Mouse (Mus musculus) spleen, adult 12 weeks (tissue): ENCODE results near the gene Iqce.
"Not testable (repeated sequence)": the region's sequence is repeated elsewhere in the genome, so short reads cannot be mapped to it uniquely, and the experiment has no call there.

Experiments used
- DNase-seq: peaks from one replicate; pipeline ENCODE4 v3.0.0; 2022; ENCODE audit warnings: low spot score

Gene Iqce

DNA sequence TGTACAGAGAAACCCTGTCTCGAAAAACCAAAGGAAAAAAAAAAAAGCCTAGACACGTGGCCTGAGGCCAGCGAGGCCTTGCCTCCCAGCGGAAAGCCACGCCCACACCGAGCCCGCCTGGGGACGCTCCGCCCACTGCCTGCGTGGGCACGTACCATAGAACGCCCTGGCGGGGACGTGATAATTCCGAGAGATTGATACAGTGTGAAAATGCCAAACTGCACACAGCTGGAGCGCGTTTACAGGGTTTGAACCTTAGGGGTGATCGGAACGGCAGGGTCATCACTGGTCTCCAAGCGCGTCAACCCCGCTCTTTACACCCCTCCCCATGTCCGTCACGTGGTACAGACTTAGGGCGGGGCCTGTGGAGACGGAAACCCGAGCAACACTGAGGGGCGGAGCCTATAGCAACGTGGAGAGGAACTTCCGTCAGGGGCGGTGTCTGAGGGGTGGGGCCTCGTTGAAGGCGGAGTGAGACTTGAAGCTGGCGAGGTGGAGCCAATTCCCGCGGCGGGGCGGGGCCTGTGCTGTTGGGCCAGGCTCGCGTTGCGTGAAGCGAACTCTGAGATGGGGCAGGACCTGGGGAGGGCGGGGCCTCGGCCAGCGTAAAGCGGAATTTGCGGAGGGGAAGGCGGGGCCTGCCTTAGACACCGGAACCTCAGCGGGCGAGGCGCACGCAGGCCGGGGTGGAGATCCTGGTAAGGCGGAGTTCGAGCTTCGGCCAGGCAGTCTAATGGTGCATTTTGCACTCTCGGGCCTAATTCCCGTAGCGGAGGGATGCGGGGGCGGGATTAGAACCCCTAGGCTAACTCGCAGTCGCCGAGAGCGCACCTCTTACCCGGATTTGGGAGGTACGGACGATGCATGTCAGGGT, 2.4 kb upstream of the Iqce start, which contains the start of gene Brat1:
Gene Brat1, plus strand, starts transcription at position 634 of the 874 bp plus-strand sequence.
- peak; percentile 99 for DNase-seq

DNA sequence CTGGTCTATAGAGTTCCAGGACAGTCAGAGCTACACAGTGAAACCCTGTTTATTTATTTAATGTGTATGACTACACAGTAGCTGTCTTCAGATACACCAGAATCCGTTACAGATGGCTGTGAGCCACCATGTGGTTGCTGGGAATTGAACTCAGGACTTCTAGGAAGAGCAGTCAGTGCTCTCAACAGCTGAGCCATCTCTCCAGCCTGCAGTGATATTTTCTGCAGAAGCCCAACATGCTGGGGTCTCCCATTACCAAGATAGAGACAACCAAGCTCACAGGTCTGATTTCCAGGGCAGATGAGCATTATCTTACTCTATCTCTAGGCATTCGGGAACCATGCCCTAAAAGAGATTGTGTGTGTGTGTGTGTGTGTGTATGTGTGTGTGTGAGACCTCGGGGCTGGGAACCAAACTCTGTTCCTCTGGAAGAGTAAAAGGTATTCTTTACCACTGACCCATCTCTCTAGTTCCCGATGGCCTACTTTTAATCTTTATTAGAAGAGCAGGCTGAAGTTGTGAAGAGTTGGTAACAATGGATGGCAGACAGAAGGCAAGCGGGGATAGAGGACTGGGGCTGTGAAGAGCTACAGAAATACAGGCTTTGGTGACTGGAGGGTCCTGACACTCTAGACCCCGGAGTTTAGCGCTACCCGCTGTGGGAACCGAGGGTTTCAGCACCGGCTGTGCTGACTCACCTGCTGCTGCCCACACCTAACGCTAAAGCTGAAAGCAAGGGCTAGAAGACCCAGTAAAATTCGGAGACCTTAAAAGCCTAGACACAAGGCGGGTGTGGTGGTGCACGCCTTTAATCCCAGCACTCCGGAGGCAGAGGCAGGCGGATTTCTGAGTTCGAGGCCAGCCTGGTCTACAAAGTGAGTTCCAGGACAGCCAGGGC, 1.6 kb upstream of the Iqce start:
- DNase-seq: no peak

GRCm38 (mm10) chr5:140702618-140703175, 519 bp upstream of the Iqce start:
- DNase-seq: no peak

- DNase-seq: no peak
Observed at GRCm38 (mm10) chr5:140701661-140702060, 517 bp downstream of the Iqce start.

GRCm38 (mm10) chr5:140699776-140700175, 2.4 kb downstream of the Iqce start:
- DNase-seq: no peak

DNA sequence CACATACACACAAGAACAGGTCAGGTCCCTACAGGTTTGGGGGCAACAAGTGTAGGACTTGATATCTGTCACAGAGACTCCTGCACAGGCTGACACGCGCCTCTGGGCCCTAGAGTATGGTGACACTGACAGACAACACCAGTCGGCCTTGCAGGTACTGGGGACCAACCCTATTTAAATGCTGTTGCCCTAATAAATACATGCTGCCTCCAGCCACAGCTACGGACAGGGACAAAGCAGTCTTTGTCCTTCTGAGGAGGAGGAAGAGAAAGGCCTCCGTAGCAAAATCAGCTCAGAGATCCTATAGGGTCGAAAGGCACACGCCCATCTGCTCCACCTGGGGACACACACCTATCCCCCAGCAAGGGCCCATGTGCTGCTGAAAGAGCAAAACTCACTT, 6.2 kb downstream of the Iqce start:
- DNase-seq: no peak

DNA sequence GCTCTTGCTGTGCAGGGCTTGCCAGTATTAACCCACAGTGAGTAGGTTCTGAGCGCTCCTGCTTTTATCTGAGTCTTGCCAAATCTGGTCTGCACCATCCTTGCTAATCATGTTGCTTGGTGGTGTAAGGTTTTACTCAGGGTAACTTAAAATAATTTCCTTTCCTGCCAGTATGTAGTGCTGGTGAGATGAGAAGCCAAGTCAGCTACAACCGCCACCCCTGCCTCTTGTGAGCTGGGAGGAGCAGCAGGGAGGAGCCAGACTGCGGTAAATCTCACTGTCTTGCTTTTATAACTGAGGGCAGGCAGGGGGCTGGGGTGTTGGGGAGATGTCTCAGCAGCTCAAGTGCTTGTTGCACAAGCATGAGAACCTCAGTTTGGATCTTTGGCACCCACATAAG, 13.7 kb downstream of the Iqce start:
- DNase-seq: no peak

DNA sequence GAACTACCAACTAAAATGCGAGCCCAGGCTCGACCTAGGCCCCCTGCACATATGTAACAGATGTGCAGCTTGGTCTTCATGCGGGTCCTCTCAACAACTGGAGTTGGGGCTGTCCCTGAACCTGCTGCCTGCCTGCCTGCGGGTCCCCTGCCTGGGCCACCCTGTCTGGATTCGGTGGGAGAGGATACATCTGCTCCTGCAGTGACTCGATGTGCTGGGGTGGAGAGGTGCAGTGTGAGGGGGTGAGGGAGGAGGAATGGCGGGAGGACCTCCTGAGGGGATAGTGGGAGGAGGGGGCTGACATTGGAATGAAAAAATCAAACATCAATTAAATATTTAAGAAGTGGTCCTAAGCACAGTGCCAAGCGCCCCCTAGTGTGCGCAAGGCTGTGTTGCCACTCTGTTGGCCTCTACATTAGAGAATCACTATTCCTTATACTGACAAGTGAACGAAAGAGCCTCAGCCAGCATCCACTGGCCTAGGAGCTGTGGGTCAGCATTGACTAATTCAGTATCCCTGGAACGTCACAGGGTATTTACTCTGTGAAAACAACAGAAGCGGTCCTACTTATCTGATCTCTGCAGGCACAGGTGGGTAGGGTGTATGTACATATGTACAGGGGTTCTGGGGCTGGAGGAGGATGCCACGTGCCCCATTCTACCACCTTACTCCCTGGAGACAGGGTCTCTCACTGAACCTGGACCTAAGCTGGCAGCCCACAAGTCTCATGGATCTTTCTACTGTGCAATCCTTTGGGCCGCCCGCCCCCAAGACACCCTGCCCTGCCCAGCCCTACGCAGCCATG, 17.6 kb downstream of the Iqce start:
- DNase-seq: no peak

GRCm38 (mm10) chr5:140682113-140682512, 20.1 kb downstream of the Iqce start:
- no peak for DNase-seq

DNA sequence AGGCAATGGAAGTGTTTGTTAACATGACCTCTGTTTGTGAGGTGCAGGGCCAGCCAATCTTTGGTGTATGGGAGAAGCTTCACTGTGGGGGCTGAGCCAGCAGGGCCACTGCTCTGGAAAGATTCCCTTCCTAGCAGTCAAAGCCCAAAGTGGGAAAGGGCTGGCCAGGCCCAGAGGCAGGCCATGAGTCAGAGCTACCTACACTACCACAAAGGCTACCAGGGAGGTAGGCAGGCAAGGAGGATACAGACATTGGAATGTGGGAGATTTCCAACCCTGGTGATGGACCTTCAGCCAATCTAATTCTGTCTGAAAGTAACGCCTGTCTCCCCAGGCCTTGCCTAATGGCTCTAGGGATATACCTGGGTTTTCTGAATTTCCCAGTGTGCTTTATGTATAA, 21.2 kb downstream of the Iqce start:
- no peak for DNase-seq

DNA sequence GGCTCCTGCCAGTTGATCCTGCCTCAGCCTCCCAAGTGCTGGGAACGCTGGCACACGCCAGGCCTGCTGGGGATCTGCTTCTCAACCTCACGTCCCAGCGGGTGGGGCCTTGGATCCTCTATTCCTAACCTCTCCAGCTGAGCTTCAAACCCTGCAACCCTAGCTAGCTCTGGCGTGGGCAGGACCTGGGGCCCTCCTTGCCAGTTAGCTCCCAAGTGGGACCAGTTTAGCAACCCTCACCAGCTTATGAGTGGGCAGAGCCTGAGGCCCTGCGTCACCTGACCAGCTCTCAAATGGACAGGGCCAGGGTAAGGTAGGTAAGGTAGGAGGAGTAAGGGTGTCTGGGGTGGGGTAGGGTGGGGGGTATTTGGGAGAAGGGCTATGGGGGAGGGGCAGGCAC, 22.1 kb downstream of the Iqce start:
- no peak for DNase-seq

- no peak for DNase-seq
Observed at GRCm38 (mm10) chr5:140677137-140677536, 25.0 kb downstream of the Iqce start.

DNA sequence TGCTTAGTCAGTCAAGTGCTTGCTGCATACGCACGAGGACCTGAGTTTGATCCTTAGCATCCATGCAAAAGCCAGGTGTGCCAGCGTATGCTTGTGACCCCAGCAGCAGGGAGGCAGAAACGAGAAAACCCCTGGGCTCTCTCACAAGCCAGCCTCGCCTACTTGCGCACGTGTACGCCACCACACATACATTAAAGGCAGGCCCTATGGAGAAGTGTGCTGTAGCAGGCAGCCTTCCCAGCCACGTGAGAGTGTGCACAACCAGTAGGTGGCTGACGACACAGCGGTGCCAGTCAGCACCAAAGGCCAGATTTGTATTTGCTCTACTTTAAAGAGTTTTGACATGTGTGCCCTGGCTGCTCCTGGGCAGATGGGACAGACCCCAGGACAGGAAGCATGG, 26.5 kb downstream of the Iqce start:
- no peak for DNase-seq

DNA sequence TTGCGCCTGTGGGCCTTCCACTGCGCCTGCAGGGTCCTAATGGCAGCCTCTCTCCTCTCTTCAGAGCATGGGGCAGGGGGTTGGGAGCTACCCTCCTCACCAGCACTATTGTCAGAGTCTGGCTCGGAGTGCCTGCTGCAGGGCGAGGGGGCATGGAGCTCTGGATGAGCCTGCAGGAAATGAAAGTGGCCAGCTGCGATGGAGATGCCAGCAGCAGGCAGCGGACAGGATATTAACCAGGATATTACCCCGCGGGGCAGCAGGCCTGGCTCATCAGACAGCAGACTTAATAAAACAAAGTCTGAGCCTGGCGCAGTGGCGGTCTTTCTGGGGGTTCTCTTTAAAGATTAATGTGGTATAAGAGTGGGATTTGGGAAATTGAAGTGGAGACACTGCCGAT, 27.1 kb downstream of the Iqce start:
- DNase-seq: no peak

DNA sequence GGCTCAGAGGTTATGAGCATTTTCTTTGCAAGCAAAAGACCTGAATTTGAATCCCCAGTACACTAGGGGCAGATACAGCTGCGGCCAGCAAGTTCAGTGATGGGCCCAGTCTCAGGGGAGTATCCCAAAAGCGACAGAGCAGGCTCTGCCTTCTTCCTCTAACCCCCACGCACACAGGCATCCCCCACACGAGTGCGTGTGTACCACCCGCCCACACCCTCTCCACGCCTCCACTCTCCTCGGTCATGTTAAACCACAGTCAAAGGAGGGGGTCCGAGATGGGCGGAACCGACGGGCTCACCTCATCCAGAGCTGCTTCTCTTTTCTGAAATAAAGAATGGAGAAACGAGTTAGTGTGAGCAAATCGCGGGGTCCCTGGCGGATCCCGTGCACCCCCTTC, 28.1 kb downstream of the Iqce start:
- no peak for DNase-seq

DNA sequence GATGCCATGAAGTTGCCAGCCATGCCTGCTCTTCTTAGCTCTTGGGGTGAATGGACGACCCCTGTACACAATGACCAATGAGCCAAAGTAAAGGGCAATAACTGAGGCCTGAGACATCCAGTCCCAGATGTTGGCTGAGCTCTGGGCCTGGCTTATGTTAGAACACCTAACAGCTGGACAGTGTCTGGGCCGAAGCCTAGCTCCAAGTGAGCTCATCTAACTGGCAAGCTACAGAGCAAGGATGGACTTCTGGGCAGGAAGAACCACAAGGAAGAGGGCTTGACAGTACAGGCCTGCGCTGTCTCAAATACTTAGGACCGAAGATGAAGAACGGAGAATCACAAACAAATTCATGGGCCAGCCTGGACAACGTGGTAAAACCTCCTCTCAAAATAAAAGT, 29.6 kb downstream of the Iqce start:
- not testable (repeated sequence) for DNase-seq

GRCm38 (mm10) chr5:140672115-140672514, 30.1 kb downstream of the Iqce start:
- DNase-seq: no peak

- peak; percentile 51 for DNase-seq
Observed at GRCm38 (mm10) chr5:140663621-140664180, 38.5 kb downstream of the Iqce start.

- DNase-seq: no peak
Observed at GRCm38 (mm10) chr5:140662741-140663592, 39.2 kb downstream of the Iqce start.

- no peak for DNase-seq
Observed at GRCm38 (mm10) chr5:140661875-140662643, 40.1 kb downstream of the Iqce start.
